Mouse (Mus musculus) liver, adult 2 months (tissue): ENCODE data around the gene Ptprd. TPM values are rescaled to one million over a fixed set of nuclear protein-coding genes. Genes with fewer than 3 reads are reported as not detected.

Experiments used
- DNase-seq: peaks from one replicate; pipeline ENCODE4 v3.0.0-alpha.2; 2011; ENCODE audit warnings: low read depth, low spot score; ENCODE audit errors: extremely low read depth
- H3K27ac ChIP-seq: fragments of 200-500 bp; replicated peaks from 2 replicates; pipeline ENCODE4 v1.5.1; 2012; ENCODE audit warnings: low read depth, mild to moderate bottlenecking, control low read depth, inconsistent platforms, low read length; ENCODE audit not compliant: insufficient read depth
- H3K27me3 ChIP-seq: fragments of 200-500 bp; 2 replicates; pipeline ENCODE4 v1.6.1; 2012; ENCODE audit warnings: mild to moderate bottlenecking, moderate library complexity, low read length, inconsistent platforms; ENCODE audit not compliant: control insufficient read depth, insufficient read depth
- H3K36me3 ChIP-seq: fragments of 200-500 bp; 2 replicates; pipeline ENCODE4 v1.6.1; 2012; ENCODE audit warnings: low read length, inconsistent platforms; ENCODE audit not compliant: control insufficient read depth, insufficient read depth
- H3K4me1 ChIP-seq: fragments of 200-500 bp; 2 replicates; pipeline ENCODE4 v1.6.1; 2011; ENCODE audit warnings: low read length; ENCODE audit not compliant: control insufficient read depth, insufficient read depth
- H3K4me3 ChIP-seq: fragments of 200-500 bp; 2 replicates; pipeline ENCODE4 v1.5.1; 2011; ENCODE audit warnings: low read depth, mild to moderate bottlenecking, control low read depth, low read length, moderate library complexity; ENCODE audit not compliant: insufficient read depth
- H3K79me2 ChIP-seq: fragments of 200-500 bp; 2 replicates; pipeline ENCODE4 v1.6.1; 2012; ENCODE audit warnings: inconsistent platforms, mild to moderate bottlenecking, low read length, moderate library complexity; ENCODE audit not compliant: control insufficient read depth, insufficient read depth
- H3K9ac ChIP-seq: fragments of 200-500 bp; 2 replicates; pipeline ENCODE4 v1.6.1; 2012; ENCODE audit warnings: low read depth, mild to moderate bottlenecking, control low read depth, inconsistent platforms, low read length
- CTCF ChIP-seq: fragments of 200-500 bp; IDR thresholded peaks from 2 replicates; pipeline ENCODE4 v1.5.1; 2011; ENCODE audit warnings: low read depth, low read length, control low read depth
- POLR2A ChIP-seq: fragments of 200-500 bp; IDR thresholded peaks from 2 replicates; pipeline ENCODE4 v1.6.1; 2011; ENCODE audit warnings: low read length, control low read depth; ENCODE audit not compliant: insufficient read depth; ENCODE audit errors: extremely low read depth
- WGBS: fragments of 180-500 bp; shearing (Covaris S2); methylation state at CpG from one replicate; pipeline ENCODE4 v1.1.7; 2018; 5-methylcytosine and 5-hydroxymethylcytosine counted together
- polyA plus RNA-seq: library from polyadenylated mRNA; depleted of rRNA; stranded (reverse); fragments of >200 nt; gene quantifications from 2 replicates; pipeline ENCODE4 v1.2.3, GENCODE M21; 2012
- total RNA-seq: library from RNA; depleted of rRNA; stranded (reverse); fragments of >200 nt; gene quantifications from 2 replicates; pipeline ENCODE4 v1.2.3, GENCODE M21; 2014

The Ptprd gene
- total and polyA plus RNA-seq, 2 experiments: 15.4 to 127 TPM

GRCm38 (mm10) chr4:76566006-76566405 is 1645.8 kb downstream of the Ptprd start:
- Histone ChIP-seq H3K36me3 (no peaks in the 10 kb centered on the region), H3K27ac (no peak overlapping the region), H3K79me2 (no peaks in the 10 kb centered on the region), H3K9ac (no peak overlapping the region), H3K4me1 (no peaks in the 10 kb centered on the region), H3K4me3 (no peak overlapping the region), H3K27me3 (no peaks in the 10 kb centered on the region)
- no peak for DNase-seq
- TF ChIP-seq POLR2A: no peak
- no peak for TF ChIP-seq CTCF

GRCm38 (mm10) chr4:76541769-76542168 is 1670.0 kb downstream of the Ptprd start:
- no peaks in the 10 kb centered on the region for H3K4me1 ChIP-seq
- no peak overlapping the region for H3K4me3 ChIP-seq
- no peak overlapping the region for H3K27ac ChIP-seq
- no peaks in the 10 kb centered on the region for H3K79me2 ChIP-seq
- 73% methylated on average over 2 of the region's 2 CpGs for WGBS
- H3K9ac ChIP-seq: no peak overlapping the region
- no peak for DNase-seq
- H3K36me3 ChIP-seq: no peaks in the 10 kb centered on the region
- no peak for TF ChIP-seq CTCF
- no peak for TF ChIP-seq POLR2A
- H3K27me3 ChIP-seq: no peaks in the 10 kb centered on the region

- TF ChIP-seq POLR2A: no peak
- no peak for DNase-seq
- no peaks in the 10 kb centered on the region for H3K36me3 ChIP-seq
- WGBS: 51% methylated on average over 1 of the region's 1 CpGs
- no peak overlapping the region for H3K9ac ChIP-seq
- H3K27ac ChIP-seq: no peak overlapping the region
- no peaks in the 10 kb centered on the region for H3K79me2 ChIP-seq
- no peaks in the 10 kb centered on the region for H3K4me1 ChIP-seq
- H3K4me3 ChIP-seq: no peak overlapping the region
- no peaks in the 10 kb centered on the region for H3K27me3 ChIP-seq
Measured at GRCm38 (mm10) chr4:76532926-76533325, 1678.8 kb downstream of the Ptprd start.

- H3K27me3 ChIP-seq: no peaks in the 10 kb centered on the region
- TF ChIP-seq CTCF (no peak), POLR2A (no peak)
Measured at GRCm38 (mm10) chr4:76525281-76525680, 1686.5 kb downstream of the Ptprd start.

GRCm38 (mm10) chr4:76503279-76503601 is 1708.5 kb downstream of the Ptprd start:
- no peak for DNase-seq
- no peak overlapping the region for H3K9ac ChIP-seq
- H3K36me3 ChIP-seq: no peaks in the 10 kb centered on the region
- H3K4me1 ChIP-seq: no peaks in the 10 kb centered on the region
- no peak overlapping the region for H3K27ac ChIP-seq
- no peaks in the 10 kb centered on the region for H3K79me2 ChIP-seq
- TF ChIP-seq CTCF (no peak), POLR2A (no peak)
- WGBS: 46% methylated on average over 3 of the region's 3 CpGs
- no peak overlapping the region for H3K4me3 ChIP-seq
- H3K27me3 ChIP-seq: no peaks in the 10 kb centered on the region

More at GRCm38 (mm10) chr4:76525281-76525680, 1686.5 kb downstream of the Ptprd start:
- Histone ChIP-seq H3K36me3 (no peaks in the 10 kb centered on the region), H3K4me1 (no peaks in the 10 kb centered on the region), H3K9ac (no peak overlapping the region), H3K79me2 (no peaks in the 10 kb centered on the region), H3K4me3 (no peak overlapping the region), H3K27ac (no peak overlapping the region)
- 79% methylated on average over 3 of the region's 3 CpGs for WGBS
- no peak for DNase-seq

GRCm38 (mm10) chr4:76502575-76503278 is 1709.0 kb downstream of the Ptprd start:
- Histone ChIP-seq H3K36me3 (no peaks in the 10 kb centered on the region), H3K27ac (no peak overlapping the region), H3K27me3 (no peaks in the 10 kb centered on the region), H3K79me2 (no peaks in the 10 kb centered on the region), H3K4me3 (no peak overlapping the region), H3K4me1 (no peaks in the 10 kb centered on the region), H3K9ac (no peak overlapping the region)
- DNase-seq: no peak
- 74% methylated on average over 6 of the region's 6 CpGs for WGBS
- TF ChIP-seq CTCF (no peak), POLR2A (no peak)
